ENCODE assay signal across 12 mouse cellular contexts in the genomic region with DNA sequence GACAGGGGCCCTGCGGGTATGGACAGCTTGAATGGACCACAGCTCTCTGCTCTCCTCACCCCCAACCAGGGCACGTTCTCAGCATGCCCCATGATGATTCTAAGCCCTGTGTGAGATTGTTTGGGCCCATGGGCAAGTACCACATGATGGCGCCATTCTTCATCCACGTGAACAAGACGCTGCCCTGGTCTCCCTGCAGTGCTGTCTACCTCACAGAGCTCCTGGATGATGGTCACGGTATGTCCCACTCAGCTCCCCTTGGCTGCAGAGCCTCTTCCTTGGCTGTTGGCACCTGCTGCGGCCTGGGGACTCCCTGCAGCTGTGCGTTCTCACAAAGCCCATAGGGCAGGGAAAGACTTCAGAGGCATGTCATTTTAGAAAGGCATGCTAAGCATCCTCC. TPM values are rescaled to one million over a fixed set of nuclear protein-coding genes. Genes with fewer than 3 reads are reported as not detected.
DNase-seq lines count a peak whose midpoint lies in the region; ATAC-seq and TF ChIP-seq lines count a peak whose summit lies in the region.
"Had no signal": no experiment of that assay in that cellular context is flagged by ENCODE, and none has a peak within 500 bp of the region (broad histone marks: within the 10 kb centered on the region; RNA-seq: fewer than 3 reads in every experiment).

No protein-coding gene starts in this region.

- 53% methylated on average over 8 of the region's 8 CpGs for WGBS in lung, embryonic 14.5 days
- 44% methylated on average over 8 of the region's 8 CpGs for WGBS in bone marrow, adult 2 months

- TF ChIP-seq CTCF in gastrocnemius, adult 2 months (IDR thresholded peaks at IDR 0.05): peak; percentile 33; the same call in 1 of the 2 replicates
- TF ChIP-seq CTCF in lung, embryonic 14.5 days (IDR thresholded peaks at IDR 0.05; ENCODE audit: low read depth): peak; percentile 39
- TF ChIP-seq CTCF in bone marrow, adult 2 months (IDR thresholded peaks at IDR 0.05; ENCODE audit: control insufficient read depth, insufficient read depth, low read length): peak; percentile 39; the same call in 1 of the 2 replicates

- H3K27ac ChIP-seq in gastrocnemius, adult 2 months: no peak overlapping the region
- no peak overlapping the region for H3K27ac ChIP-seq in lung, embryonic 14.5 days (ENCODE audit: low read depth)
- H3K27ac ChIP-seq in bone marrow, adult 2 months (ENCODE audit: control insufficient read depth, insufficient read depth, low read depth, low read length, poor library complexity): no peak overlapping the region
- H3K27ac ChIP-seq: hindbrain, embryonic 15.5 days; liver, embryonic 15.5 days had no signal

- DNase-seq in gastrocnemius, adult 2 months: no peak
- DNase-seq in gastrocnemius, adult 18-20 months (ENCODE audit: low spot score): no peak
- DNase-seq in lung, embryonic 14.5 days: no peak
- no peak for DNase-seq in lung, adult 18-20 months
- DNase-seq in retina, embryonic 14.5 days (ENCODE audit: low spot score): peak; percentile 33
- DNase-seq in spleen, postnatal 10 days (ENCODE audit: low spot score in 2 of 2): no peak
- no peak for DNase-seq in layer of hippocampus, postnatal 10 days (ENCODE audit: low spot score in 2 of 2)
- DNase-seq: cerebellum, postnatal 25 days had no signal

- intact Hi-C loops in gastrocnemius, adult 2 months (cut with DNase I): no loop called here

- no peaks in the 10 kb centered on the region for H3K27me3 ChIP-seq in lung, embryonic 14.5 days (ENCODE audit: insufficient read depth, low read length)
- H3K27me3 ChIP-seq: hindbrain, embryonic 15.5 days; liver, embryonic 15.5 days had no signal

- no peak overlapping the region for H3K9ac ChIP-seq in lung, embryonic 14.5 days
- H3K9ac ChIP-seq: hindbrain, embryonic 15.5 days; liver, embryonic 15.5 days had no signal

- H3K4me2 ChIP-seq in lung, embryonic 14.5 days: no peak overlapping the region
- H3K4me2 ChIP-seq: hindbrain, embryonic 15.5 days; liver, embryonic 15.5 days had no signal

- no peaks in the 10 kb centered on the region for H3K9me3 ChIP-seq in lung, embryonic 14.5 days (ENCODE audit: low read depth, low read length)
- H3K9me3 ChIP-seq: hindbrain, embryonic 15.5 days; liver, embryonic 15.5 days had no signal

- H3K4me1 ChIP-seq in lung, embryonic 14.5 days (ENCODE audit: insufficient read depth): peaks cover 4% of the 10 kb centered on the region; the same call in 1 of the 2 replicates
- no peaks in the 10 kb centered on the region for H3K4me1 ChIP-seq in bone marrow, adult 2 months (ENCODE audit: control insufficient read depth, insufficient read depth, low read length)
- H3K4me1 ChIP-seq: liver, embryonic 15.5 days had no signal

- H3K36me3 ChIP-seq in lung, embryonic 14.5 days (ENCODE audit: insufficient read depth): no peaks in the 10 kb centered on the region
- H3K36me3 ChIP-seq: hindbrain, embryonic 15.5 days; liver, embryonic 15.5 days had no signal

- no peak overlapping the region for H3K4me3 ChIP-seq in gastrocnemius, adult 2 months
- H3K4me3 ChIP-seq in lung, embryonic 14.5 days (ENCODE audit: low read depth, low read length): no peak overlapping the region
- no peak overlapping the region for H3K4me3 ChIP-seq in bone marrow, adult 2 months (replicated peaks; ENCODE audit: control insufficient read depth, low read depth, low read length)
- H3K4me3 ChIP-seq: hindbrain, embryonic 15.5 days; liver, embryonic 15.5 days; myocyte had no signal

- no peak for TF ChIP-seq POLR2A in bone marrow, adult 2 months (IDR thresholded peaks at IDR 0.05; ENCODE audit: borderline replicate concordance, control insufficient read depth, low read depth, low read length)

- no peak for ATAC-seq in lung, embryonic 14.5 days (ENCODE audit: insufficient read depth)

RNA-seq across cellular contexts. Expression of a gene that starts 10.9 kb away (rescaled TPM):
- total RNA-seq in gastrocnemius, adult 2 months (2021): 10 to 100 TPM in 1 of 2 experiments, 1 to 10 TPM in 1; 1.5 to 14.6 TPM
- 1 to 10 TPM; 1.1 to 3.7 TPM for total RNA-seq in gastrocnemius, adult 18-20 months (2021)
- polyA plus RNA-seq in lung, embryonic 14.5 days (2014; fragmentation: Nextera tagmentation; extraction: Ambion mirVana): 2.0 and 3.1 TPM in 2 replicates
- not detected in 2 replicates for polyA plus RNA-seq in bone marrow, adult 2 months (2011; ENCODE audit: insufficient read depth, insufficient read length, low replicate concordance, missing spikeins)
- total RNA-seq in layer of hippocampus, postnatal 10 days (2021): 1 to 10 TPM; 5.8 to 7.1 TPM
- polyA plus RNA-seq: myocyte had no signal

RNA-seq across cellular contexts. Expression of a gene that starts 31.0 kb away (rescaled TPM):
- total RNA-seq in gastrocnemius, adult 2 months (2021): 1 to 10 TPM; 1.3 to 3.0 TPM
- total RNA-seq in gastrocnemius, adult 18-20 months (2021): 1 to 10 TPM; 1.3 to 3.4 TPM
- polyA plus RNA-seq in lung, embryonic 14.5 days (2014; fragmentation: Nextera tagmentation; extraction: Ambion mirVana): 6.2 and 6.4 TPM in 2 replicates
- polyA plus RNA-seq in bone marrow, adult 2 months (2011; ENCODE audit: insufficient read depth, insufficient read length, low replicate concordance, missing spikeins): 0.77 and 0.90 TPM in 2 replicates
- total RNA-seq in layer of hippocampus, postnatal 10 days (2021): 1 to 10 TPM; 7.7 to 8.7 TPM
- polyA plus RNA-seq: myocyte had no signal
